Mouse (Mus musculus) thymus, adult 2 months (tissue): ENCODE data around the gene Etv6.

Experiments
- CTCF ChIP-seq: fragments of 200-500 bp; IDR thresholded peaks from 2 replicates; pipeline ENCODE4 v1.5.1; 2012; ENCODE audit warnings: mild to moderate bottlenecking, control low read depth, low read length, moderate library complexity, borderline replicate concordance; ENCODE audit not compliant: control insufficient read depth, poor library complexity, insufficient read depth; ENCODE audit errors: extremely low read depth
- POLR2A ChIP-seq: fragments of 200-500 bp; IDR thresholded peaks from 2 replicates; pipeline ENCODE4 v1.6.1; 2012; ENCODE audit warnings: mild to moderate bottlenecking, low read length, control low read depth, moderate library complexity; ENCODE audit not compliant: control insufficient read depth, poor library complexity, insufficient read depth; ENCODE audit errors: extremely low read depth

DNA sequence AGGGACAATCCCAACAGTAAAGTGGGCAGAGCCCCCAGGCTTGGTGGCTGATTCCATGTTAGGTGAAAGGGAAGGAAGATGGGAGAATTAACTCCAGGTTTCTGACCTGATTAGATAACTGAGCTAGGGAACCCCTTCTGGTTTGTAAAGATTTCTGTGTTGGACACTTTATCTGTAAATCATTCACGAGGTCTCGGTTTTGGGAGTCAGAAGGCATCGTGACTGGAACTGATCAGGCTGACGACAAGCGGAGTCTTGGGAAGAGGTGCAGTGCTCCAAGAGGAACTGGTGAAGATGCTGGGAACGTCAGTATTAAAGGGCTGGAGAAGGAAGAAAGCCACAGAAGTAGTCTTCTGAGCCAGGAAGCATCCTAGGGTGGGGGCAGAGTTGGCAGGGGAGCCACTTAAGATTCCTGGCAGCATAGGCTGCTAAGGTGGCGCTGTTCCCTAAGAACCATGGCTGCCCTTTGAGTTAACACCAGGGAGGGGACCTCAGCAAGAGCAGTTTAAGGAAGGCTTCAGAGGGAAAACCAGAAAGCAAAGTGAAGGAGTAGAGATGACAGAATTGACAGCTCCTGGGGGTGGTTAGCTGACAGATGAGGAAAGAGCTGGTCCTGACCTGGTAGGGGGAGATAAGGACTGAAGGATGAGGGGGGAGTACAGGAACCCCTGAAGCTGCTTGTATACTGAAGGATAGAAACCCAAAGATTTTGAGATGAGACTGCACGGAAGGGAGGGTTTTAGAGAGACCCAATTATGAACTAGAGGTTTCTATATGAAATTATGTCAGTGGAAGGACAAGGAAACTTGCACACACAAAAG is 191.1 kb downstream of the Etv6 start:
- TF ChIP-seq CTCF (no peak), POLR2A (no peak)
